Mouse (Mus musculus) small intestine, adult 2 months (tissue): Measurements from ENCODE around the gene Zbed3. TPM values are rescaled to one million over a fixed set of nuclear protein-coding genes. Genes with fewer than 3 reads are reported as not detected.

ENCODE experiments used
- H3K27ac ChIP-seq: fragments of 200-500 bp; 2 replicates; pipeline ENCODE4 v1.5.1; 2012; ENCODE audit warnings: low read depth, low read length, control low read depth, inconsistent platforms; ENCODE audit not compliant: insufficient read depth
- H3K27me3 ChIP-seq: fragments of 200-500 bp; 2 replicates; pipeline ENCODE4 v1.6.1; 2012; ENCODE audit warnings: mild to moderate bottlenecking, moderate library complexity, low read length, inconsistent platforms; ENCODE audit not compliant: control insufficient read depth, insufficient read depth
- H3K36me3 ChIP-seq: fragments of 200-500 bp; 2 replicates; pipeline ENCODE4 v1.6.1; 2012; ENCODE audit warnings: mild to moderate bottlenecking, low read length, control low read depth, inconsistent platforms; ENCODE audit not compliant: control insufficient read depth, insufficient read depth
- H3K4me1 ChIP-seq: fragments of 200-500 bp; 2 replicates; pipeline ENCODE4 v1.6.1; 2012; ENCODE audit warnings: low read length, inconsistent platforms, mixed read lengths; ENCODE audit not compliant: control insufficient read depth, insufficient read depth, insufficient read length
- H3K4me3 ChIP-seq: fragments of 200-500 bp; 2 replicates; pipeline ENCODE4 v1.5.1; 2012; ENCODE audit warnings: low read depth, mild to moderate bottlenecking, control low read depth, inconsistent platforms, low read length, moderate library complexity
- CTCF ChIP-seq: fragments of 200-500 bp; IDR thresholded peaks from 2 replicates; pipeline ENCODE4 v1.5.1; 2012; ENCODE audit warnings: low read depth, mild to moderate bottlenecking, control low read depth, inconsistent platforms, low read length, moderate library complexity, mixed read lengths; ENCODE audit not compliant: insufficient replicate concordance, insufficient read length; ENCODE audit errors: extremely low read depth
- POLR2A ChIP-seq: fragments of 200-500 bp; IDR thresholded peaks from 2 replicates; pipeline ENCODE4 v1.6.1; 2012; ENCODE audit warnings: low read depth, mild to moderate bottlenecking, control low read depth, inconsistent platforms, low read length, moderate library complexity
- WGBS: fragments of 180-500 bp; shearing (Covaris S2); methylation state at CpG from one replicate; pipeline ENCODE4 v1.1.7; 2018; 5-methylcytosine and 5-hydroxymethylcytosine counted together
- polyA plus RNA-seq: library from polyadenylated mRNA; depleted of rRNA; stranded (reverse); fragments of >200 nt; gene quantifications from 2 replicates; pipeline ENCODE4 v1.2.3, GENCODE M21; 2012; rRNA removed

Zbed3 gene
- polyA plus RNA-seq = 9.6 and 17.3 TPM in 2 replicates

GRCm38 (mm10) chr13:95323400-95323799, at the start of gene Zbed3:
Gene Zbed3, plus strand, starts transcription at chr13:95323612.
- TF ChIP-seq CTCF = no peak
- TF ChIP-seq POLR2A = no peak
- H3K27ac ChIP-seq = 0 out of 2 replicates have a peak within 1 kb of the TSS, but pooled peaks have one; percentile 51
- peaks cover 8% of the 10 kb centered on the region; the same call in 1 of the 2 replicates for H3K4me1 ChIP-seq
- no peaks in the 10 kb centered on the region for H3K36me3 ChIP-seq
- H3K4me3 ChIP-seq = peak within 1 kb of the TSS; percentile 89
- WGBS = 80% methylated on average over 6 of the region's 6 CpGs
- H3K27me3 ChIP-seq = no peaks in the 10 kb centered on the region

GRCm38 (mm10) chr13:95278426-95279025, 44.9 kb upstream of the Zbed3 start:
- Histone ChIP-seq H3K4me3 (no peak overlapping the region), H3K4me1 (peaks cover 3% of the 10 kb centered on the region), H3K27me3 (no peaks in the 10 kb centered on the region), H3K27ac (no peak overlapping the region), H3K36me3 (no peaks in the 10 kb centered on the region)
- no peak for TF ChIP-seq POLR2A
- TF ChIP-seq CTCF = no peak
- WGBS = 65% methylated on average over 4 of the region's 4 CpGs

- no peak overlapping the region for H3K4me3 ChIP-seq
- TF ChIP-seq POLR2A (no peak), CTCF (no peak)
- no peak overlapping the region for H3K27ac ChIP-seq
- no peaks in the 10 kb centered on the region for H3K27me3 ChIP-seq
- 30% methylated on average over 6 of the region's 7 CpGs for WGBS
- H3K4me1 ChIP-seq = peaks cover 3% of the 10 kb centered on the region
- no peaks in the 10 kb centered on the region for H3K36me3 ChIP-seq
Observed at GRCm38 (mm10) chr13:95281740-95282673, 41.4 kb upstream of the Zbed3 start.

GRCm38 (mm10) chr13:95286989-95287388, 36.4 kb upstream of the Zbed3 start:
- no peaks in the 10 kb centered on the region for H3K36me3 ChIP-seq
- H3K27ac ChIP-seq = no peak overlapping the region
- H3K4me3 ChIP-seq = no peak overlapping the region
- 2% methylated on average over 7 of the region's 7 CpGs for WGBS
- no peaks in the 10 kb centered on the region for H3K27me3 ChIP-seq
- no peaks in the 10 kb centered on the region; the same call in 1 of the 2 replicates for H3K4me1 ChIP-seq
- TF ChIP-seq CTCF = peak; percentile 91
- no peak for TF ChIP-seq POLR2A

- Histone ChIP-seq H3K36me3 (no peaks in the 10 kb centered on the region), H3K27me3 (no peaks in the 10 kb centered on the region), H3K27ac (no peak overlapping the region), H3K4me3 (no peak overlapping the region), H3K4me1 (no peaks in the 10 kb centered on the region; the same call in 1 of the 2 replicates)
- WGBS = 59% methylated on average over 7 of the region's 7 CpGs
- TF ChIP-seq POLR2A (no peak), CTCF (no peak)
Observed at GRCm38 (mm10) chr13:95288027-95288426, 35.4 kb upstream of the Zbed3 start.

GRCm38 (mm10) chr13:95291983-95292382, 31.4 kb upstream of the Zbed3 start:
- no peak for TF ChIP-seq POLR2A
- TF ChIP-seq CTCF = no peak
- 92% methylated on average over 4 of the region's 4 CpGs for WGBS
- Histone ChIP-seq H3K4me3 (no peak overlapping the region), H3K4me1 (no peaks in the 10 kb centered on the region; the same call in 1 of the 2 replicates), H3K36me3 (no peaks in the 10 kb centered on the region), H3K27me3 (no peaks in the 10 kb centered on the region), H3K27ac (no peak overlapping the region)

GRCm38 (mm10) chr13:95299956-95300355, 23.5 kb upstream of the Zbed3 start:
- TF ChIP-seq CTCF = no peak
- no peak for TF ChIP-seq POLR2A

More at GRCm38 (mm10) chr13:95299956-95300355, 23.5 kb upstream of the Zbed3 start:
- no peak overlapping the region for H3K4me3 ChIP-seq
- no peaks in the 10 kb centered on the region for H3K4me1 ChIP-seq
- WGBS = 74% methylated on average over 3 of the region's 3 CpGs
- no peak overlapping the region for H3K27ac ChIP-seq
- no peaks in the 10 kb centered on the region for H3K36me3 ChIP-seq
- H3K27me3 ChIP-seq = no peaks in the 10 kb centered on the region
